Mouse (Mus musculus) left cerebral cortex, adult 8-10 months (tissue): Measurements from ENCODE around the gene Foxl1. TPM values are rescaled to one million over a fixed set of nuclear protein-coding genes. Genes with fewer than 3 reads are reported as not detected.

Experiments
- DNase-seq, 2 experiments: peaks; one replicate each; pipeline ENCODE4 v3.0.0; 2022; ENCODE audit warnings: low spot score in 2 of 2
- total RNA-seq, 4 experiments: library from RNA; stranded (reverse); gene quantifications; 2 replicates each; pipeline ENCODE4 v1.2.4; 2022

Gene Foxl1
- under 1 TPM; 0.13 to 0.34 (median 0.15) TPM for total RNA-seq

GRCm38 (mm10) chr8:121127756-121128375, at the start of gene Foxl1:
Gene Foxl1, plus strand, starts transcription at chr8:121127940.
- DNase-seq: no peak

DNA sequence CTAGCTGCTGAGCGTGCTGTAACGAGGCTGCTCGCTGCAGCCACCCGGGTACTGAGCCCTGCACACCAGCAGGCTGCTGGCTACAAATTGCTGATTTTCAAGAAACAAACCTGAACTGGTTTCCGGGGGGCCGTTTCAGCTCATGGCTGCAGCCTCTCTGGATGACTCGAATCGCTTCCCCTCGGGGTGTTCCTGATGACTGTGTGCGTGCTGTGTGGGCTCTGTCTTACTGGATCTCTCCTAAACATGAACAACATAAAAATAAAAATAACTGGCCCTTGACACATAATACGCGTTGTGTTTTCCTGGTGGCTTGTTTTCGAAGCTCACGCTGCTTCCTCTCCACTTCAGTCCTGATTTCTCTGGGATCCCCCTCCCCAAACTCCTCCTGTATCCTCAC, 49.0 kb upstream of the Foxl1 start:
- DNase-seq: no peak

- DNase-seq: no peak
Measured at GRCm38 (mm10) chr8:121079201-121079600, 48.5 kb upstream of the Foxl1 start.

GRCm38 (mm10) chr8:121079944-121080343, 47.8 kb upstream of the Foxl1 start:
- DNase-seq: no peak

GRCm38 (mm10) chr8:121080361-121081090, 47.2 kb upstream of the Foxl1 start:
- DNase-seq: no peak

GRCm38 (mm10) chr8:121081398-121081797, 46.3 kb upstream of the Foxl1 start:
- DNase-seq: no peak

- no peak for DNase-seq
Measured at GRCm38 (mm10) chr8:121082218-121083092, 45.3 kb upstream of the Foxl1 start.

DNA sequence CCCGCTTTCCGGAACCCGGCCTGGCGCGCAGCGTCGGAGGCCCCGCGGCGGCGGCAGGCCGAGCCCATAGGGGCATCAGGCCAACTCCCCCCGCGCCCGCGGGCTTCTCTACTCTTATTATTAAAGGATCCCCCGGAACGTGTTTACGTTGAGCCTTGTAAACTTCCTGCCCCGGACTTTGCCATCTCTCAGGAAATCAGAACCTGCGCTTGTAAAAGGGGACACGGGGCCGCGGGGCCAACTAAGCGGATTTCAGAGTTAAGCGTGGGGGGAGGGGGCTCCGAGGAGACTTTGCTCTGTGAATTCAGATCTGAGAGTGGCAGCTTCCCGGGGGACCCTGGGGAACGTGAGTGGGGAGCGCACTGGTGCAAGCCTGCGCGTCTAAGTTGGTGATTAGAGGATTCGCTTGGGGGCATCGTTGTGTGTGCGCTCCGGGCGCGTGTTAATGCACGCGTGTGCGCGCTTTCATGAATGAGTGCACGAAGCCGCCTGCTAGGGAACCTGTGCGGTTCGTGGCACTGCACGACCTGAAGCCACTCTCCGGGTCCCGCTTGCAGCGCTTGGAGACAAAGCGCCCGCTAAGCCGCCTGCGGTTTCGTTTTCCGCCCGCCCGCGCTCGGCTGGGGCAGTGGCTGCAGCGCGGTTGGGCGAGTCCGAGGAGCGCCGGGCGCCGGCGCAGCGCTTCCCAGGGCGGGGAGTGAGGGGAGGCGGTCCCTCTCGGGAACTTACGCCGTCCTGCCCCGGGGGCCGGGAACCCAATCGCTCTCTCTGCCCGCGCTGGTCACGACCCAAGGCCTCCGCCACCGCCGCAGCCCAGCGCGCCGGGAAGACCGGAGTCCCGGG, 44.4 kb upstream of the Foxl1 start:
- peak in 1 of 2 experiments; percentile 13 for DNase-seq

- no peak for DNase-seq
Measured at GRCm38 (mm10) chr8:121083936-121084209, 43.9 kb upstream of the Foxl1 start.

- DNase-seq: no peak
Measured at GRCm38 (mm10) chr8:121084210-121084951, 43.4 kb upstream of the Foxl1 start, which contains the start of gene Foxf1. Gene Foxf1, plus strand, starts transcription at chr8:121084386.

- no peak for DNase-seq
Measured at GRCm38 (mm10) chr8:121085011-121085410, 42.7 kb upstream of the Foxl1 start.

- no peak for DNase-seq
Measured at GRCm38 (mm10) chr8:121085561-121085960, 42.2 kb upstream of the Foxl1 start.

GRCm38 (mm10) chr8:121086004-121086900, 41.5 kb upstream of the Foxl1 start:
- no peak for DNase-seq

GRCm38 (mm10) chr8:121088281-121088680, 39.5 kb upstream of the Foxl1 start:
- DNase-seq: no peak

GRCm38 (mm10) chr8:121088871-121089630, 38.7 kb upstream of the Foxl1 start:
- no peak for DNase-seq

DNA sequence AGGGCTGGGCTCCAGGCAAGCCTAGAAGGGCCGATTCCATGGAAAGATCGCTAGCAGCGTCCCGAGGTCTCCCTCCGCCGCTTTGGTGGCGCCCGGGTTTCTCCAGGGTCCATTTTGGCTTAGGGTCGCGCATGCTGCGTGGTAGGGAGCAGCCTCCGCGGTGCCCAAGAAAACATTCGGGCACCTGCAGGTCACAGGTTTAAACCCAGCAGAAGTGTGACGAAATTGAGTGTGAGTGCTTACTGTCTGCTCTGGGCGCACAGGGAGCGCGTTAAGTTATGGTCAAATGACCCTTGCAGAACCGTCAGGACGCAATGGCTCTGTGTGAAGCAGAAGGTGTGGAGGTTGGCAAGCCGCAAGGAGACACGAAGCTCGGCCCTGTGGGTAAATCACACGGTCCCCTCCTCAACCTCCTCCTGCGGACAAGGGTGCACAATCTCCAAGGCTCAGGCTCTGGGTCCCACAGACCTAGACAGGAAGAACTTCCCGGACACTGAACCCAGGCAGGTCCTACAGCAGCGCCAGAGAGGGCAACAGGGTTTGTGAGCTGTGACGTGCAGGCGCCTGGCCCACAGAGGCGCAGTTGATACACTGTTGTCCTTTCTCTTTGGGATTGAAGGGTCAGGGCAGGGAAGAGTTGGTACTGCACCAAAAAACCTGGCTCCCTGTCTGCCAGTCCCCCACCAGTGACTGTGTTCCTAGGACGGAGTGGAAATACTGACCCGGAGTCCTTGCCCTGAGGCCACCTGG, 37.9 kb upstream of the Foxl1 start:
- DNase-seq: no peak

GRCm38 (mm10) chr8:121090716-121091115, 37.0 kb upstream of the Foxl1 start:
- DNase-seq: no peak

- no peak for DNase-seq
Measured at GRCm38 (mm10) chr8:121092141-121092540, 35.6 kb upstream of the Foxl1 start.
